Mouse (Mus musculus) hematopoietic stem cell, adult 5-6 weeks (primary cell): Measurements from ENCODE around the gene Esrrg. TPM values are rescaled to one million over a fixed set of nuclear protein-coding genes. Genes with fewer than 3 reads are reported as not detected.

ENCODE experiments used
- ATAC-seq, 2 experiments: fragments of 125-278 bp in 1 of 2; replicated peaks in 1 of 2; 2 replicates each; pipeline ENCODE4 v1.8.0; 2016 to 2017; ENCODE audit warnings: inconsistent platforms in 2 of 2, mild to moderate bottlenecking in 2 of 2, moderate number of reproducible peaks in 2 of 2, low read depth in 1 of 2, moderate TSS enrichment in 1 of 2; ENCODE audit not compliant: low FRiP score in 2 of 2, poor library complexity in 2 of 2, severe bottlenecking in 2 of 2, insufficient read depth in 1 of 2, low TSS enrichment in 1 of 2
- total RNA-seq: library from RNA; stranded (forward); fragments of 172-1452, 232-1000 nt; gene quantifications from 2 replicates; pipeline ENCODE4 v1.2.3, GENCODE M21; 2017

Gene Esrrg
- total RNA-seq, 1 experiment from 2014 or later: 0.30 TPM

- no peak for ATAC-seq
These were observed 293.6 kb downstream of the Esrrg start for GRCm38 (mm10) chr1:187902176-187902575.

- no peak for ATAC-seq
These were observed 296.1 kb downstream of the Esrrg start for GRCm38 (mm10) chr1:187904731-187905130.

- ATAC-seq: no peak
These were observed 298.8 kb downstream of the Esrrg start for GRCm38 (mm10) chr1:187907407-187907806.

GRCm38 (mm10) chr1:187907871-187908270, 299.3 kb downstream of the Esrrg start:
- no peak for ATAC-seq

DNA sequence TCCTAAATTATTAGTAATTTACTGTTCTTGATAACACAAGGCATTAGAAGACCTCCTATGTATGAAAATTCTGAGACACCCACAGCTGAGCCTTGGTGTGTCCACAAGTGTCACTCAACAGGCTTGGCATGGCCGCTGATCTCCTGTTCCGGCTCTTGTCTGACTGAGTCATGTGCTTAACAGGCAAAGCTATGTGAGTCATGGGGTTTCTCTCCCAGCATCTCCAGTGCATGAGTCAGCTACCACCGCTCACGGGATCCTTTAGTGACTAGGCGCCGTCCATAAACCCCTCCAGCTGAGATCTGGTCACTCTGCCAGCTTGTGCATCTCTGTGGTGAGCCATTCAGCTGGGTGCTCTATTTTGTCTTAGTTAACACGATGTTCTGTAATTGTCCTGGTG, 302.1 kb downstream of the Esrrg start:
- ATAC-seq: no peak

DNA sequence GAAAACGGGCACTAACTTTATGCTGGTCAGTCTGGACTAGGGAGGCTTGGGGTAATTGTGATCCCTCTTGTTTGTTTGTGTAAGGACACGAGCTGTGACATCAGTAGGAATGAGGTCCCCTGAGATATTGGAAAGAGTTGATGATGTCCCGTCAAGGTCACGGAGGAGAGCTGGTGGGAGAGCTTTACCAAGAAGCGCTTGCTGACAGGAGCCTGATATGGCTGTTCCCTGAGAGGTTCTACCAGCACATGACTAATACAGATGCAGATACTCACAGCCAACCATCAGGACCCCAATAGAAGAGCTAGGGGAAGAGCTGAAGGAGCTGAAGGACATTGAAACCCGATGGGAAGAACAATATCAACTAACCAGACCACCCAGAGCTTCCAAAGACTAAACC, 302.6 kb downstream of the Esrrg start:
- ATAC-seq: no peak

DNA sequence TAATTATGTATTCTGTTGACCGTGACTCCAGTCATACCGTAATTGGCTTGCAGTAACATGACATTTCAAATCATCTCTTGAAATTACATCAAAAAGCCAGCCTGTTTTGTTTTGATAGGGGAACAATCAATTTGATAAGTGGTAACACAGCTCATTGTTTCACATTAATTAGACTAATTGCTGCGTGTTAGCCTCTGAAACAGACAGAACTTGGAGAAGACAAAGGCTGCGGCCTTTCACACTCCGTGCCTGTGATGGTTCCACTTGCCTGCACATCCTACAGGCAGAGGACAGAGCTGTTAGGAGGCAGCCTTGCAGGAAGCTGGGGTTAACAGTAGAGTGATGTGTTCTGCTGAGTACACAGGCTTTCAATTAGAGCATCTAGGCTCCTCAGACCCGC, 309.7 kb downstream of the Esrrg start:
- no peak for ATAC-seq

DNA sequence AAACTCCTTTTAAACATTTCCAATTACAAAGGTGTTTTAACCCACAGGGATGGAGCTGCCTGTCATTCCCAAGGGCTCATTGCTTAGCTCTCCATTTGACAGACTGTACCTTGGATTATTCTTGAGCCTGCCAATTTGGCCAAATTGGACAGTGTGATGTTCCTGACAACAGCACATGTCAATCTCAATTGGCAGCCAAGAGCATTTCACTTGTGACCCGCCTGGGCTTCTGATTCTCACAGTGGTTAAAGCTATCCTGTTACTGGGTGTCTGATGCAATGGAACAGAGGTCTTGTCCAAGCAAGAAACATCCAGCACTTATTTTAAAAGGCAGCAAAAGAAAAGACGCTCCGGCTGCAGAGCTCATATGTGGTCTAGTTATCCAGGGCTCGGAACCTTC, 310.3 kb downstream of the Esrrg start:
- ATAC-seq: no peak

DNA sequence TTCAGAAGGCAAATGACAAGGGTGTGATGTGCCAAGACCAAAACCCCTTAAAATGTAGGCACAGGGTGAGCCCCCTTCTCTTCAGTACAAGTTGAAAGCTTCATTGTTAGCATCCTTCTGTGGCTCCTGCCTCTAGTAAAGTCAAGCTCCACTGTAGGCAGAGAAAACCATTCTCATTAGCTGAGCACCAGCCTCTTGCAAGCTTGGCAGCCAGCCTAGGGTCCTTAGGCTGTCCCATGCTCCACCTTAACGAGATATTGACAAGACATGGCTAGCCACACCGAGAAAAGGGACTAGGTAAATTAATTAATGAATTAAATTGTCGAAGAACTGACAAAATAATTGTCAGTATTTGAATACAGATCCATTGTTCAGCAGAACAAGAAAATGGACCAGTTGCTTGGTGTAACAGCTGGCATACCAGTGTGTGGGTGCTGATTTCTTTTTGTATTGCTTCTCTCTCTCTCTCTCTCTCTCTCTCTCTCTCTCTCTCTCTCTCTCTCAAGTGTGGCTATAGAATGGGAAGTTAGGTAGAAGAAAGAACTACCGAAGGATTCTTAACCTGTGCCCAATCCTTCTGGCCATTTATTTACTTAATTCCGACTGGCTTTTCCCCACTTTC, 311.7 kb downstream of the Esrrg start:
- ATAC-seq: no peak

GRCm38 (mm10) chr1:187931146-187931545, 322.6 kb downstream of the Esrrg start:
- ATAC-seq: no peak

- ATAC-seq: no peak
These were observed 330.1 kb downstream of the Esrrg start for GRCm38 (mm10) chr1:187938652-187939051.

DNA sequence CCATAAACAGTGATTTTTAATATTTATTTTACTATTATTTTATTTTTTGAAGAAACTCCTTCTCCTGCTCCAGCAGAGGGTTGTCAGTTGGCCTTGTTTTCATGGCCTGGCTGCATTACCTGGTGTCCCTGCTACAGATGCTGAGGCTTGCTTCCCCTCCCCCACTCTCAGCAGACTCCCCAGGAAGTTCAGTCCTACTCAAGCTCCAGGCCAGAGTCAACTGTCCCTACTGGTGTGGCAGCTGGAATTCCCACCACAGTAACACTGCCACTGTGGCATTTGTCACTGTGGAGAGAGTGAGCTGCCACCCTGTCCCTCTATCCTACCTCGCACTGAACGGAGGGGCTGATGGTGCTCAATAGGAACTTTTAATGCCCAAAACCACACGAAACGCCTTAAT, 330.5 kb downstream of the Esrrg start:
- no peak for ATAC-seq

DNA sequence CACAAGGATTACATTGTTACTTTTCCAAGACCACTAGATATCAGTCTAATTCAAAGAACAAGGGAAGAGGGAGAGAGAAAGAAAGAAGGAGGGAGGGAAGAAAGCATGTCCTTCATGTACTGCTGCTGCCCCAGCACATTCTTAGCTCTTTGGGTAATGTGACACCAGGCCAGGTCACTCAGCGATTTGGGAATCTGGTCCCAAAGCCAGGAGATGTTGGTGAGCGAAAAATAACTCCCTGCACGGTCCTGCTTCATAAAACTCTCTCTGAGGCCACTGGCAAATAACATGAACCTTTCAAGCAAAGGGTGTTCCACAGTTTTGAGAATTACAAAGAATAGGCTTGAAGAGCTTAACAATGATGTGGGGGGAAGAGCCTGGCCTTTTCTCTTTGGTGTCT, 342.9 kb downstream of the Esrrg start:
- ATAC-seq: no peak

- ATAC-seq: no peak
These were observed 348.1 kb downstream of the Esrrg start for GRCm38 (mm10) chr1:187956702-187957101.

GRCm38 (mm10) chr1:187959192-187959591, 350.6 kb downstream of the Esrrg start:
- ATAC-seq: no peak

DNA sequence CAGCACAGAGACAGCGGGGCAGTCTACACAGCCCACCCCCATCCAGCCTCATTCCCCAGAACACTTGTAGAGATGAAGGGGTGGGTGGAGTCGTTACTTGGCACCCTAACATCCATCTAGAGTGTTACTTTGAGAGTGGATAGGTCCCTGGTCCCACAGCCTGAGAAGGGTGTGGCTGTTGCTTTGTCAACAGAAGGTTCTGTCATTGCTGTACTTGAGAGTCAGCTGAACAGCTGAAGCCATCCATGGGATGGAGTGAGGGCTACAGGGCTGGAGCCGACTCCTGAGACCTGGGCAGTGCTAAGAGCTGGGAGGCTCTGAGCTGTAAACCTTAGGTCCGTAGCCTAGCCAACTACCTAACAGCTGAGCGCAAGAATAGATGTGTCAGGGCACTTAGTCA, 352.9 kb downstream of the Esrrg start:
- ATAC-seq: no peak

DNA sequence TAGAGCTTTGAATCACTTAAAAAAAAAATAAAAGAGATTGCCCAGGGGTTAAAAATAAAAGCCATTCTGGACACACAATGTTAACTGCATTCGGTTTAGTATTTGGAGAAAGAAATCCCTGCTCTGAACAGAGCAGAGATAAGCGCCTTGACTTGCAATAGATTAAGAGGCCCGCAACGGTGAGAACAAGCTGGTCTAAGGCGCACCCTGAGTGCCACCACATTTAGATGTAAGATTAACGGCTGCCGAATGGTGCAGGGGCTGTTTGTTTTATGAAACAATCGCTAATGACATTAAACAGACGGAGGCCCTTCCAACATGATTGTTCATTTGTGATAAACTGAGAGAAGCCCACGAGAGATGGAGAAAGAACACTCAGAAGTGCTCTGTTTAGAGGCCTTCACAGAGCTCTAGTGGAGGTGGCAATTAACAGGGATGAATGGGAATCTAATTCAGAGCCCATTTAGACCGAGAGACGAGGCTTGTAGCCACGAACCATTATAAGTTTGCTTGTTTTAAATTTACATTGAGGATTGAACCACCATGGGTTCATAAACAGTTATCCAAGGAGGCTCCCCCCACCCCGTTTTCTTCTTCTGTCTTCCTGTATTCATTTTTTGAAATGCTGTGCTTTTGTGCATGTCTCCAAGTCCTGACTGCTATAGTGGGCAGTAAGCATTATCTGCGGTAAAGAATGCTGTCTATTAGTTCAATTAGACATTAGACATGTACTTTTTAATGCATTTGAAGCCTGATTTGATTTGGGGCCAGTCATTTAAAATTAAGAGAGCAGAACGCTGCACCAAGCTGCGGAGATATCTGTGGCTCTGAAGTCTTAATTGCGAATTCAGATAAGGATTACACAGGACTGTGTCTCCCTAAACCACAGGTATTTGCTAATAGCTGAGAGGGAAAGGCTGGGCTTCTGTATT, 356.5 kb downstream of the Esrrg start:
- no peak for ATAC-seq

DNA sequence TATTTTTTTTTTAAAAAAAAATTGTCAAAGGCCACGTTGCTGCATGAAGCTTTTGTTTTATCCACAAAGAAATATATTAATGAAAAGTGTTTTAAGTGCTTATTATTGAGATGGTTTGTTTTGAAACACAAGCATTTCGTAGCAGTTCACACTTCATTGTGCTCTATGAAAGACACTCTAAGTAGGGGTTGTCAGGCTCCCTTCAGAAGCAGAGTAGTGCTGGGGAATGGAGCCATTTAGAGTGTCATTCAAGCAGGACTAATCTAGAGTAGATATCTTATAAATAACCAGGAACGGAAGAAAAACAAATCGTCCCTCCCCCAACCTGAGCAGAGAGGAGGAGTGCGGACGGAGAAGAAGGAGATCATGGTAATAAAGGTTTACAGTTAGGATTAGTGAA, 357.3 kb downstream of the Esrrg start:
- ATAC-seq: no peak

DNA sequence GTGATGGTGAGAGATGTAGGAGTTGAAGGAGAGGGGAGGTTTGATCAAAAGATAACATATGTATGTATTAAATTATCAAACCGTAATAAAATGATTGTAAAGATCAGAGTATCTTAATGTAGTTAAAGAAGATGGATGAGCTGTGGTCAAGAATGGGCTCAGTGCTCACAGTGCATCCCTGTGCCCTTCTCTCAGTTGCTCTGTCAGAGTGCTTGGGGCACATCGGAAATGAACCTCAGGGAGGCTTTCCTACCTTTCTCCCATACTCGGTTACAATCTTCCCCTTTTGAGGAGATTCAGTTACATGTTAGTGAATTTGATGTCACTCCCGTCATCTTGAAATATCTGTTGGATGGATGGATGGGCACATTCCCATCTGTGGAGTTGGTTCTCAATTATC, 359.8 kb downstream of the Esrrg start:
- no peak for ATAC-seq
